Mouse (Mus musculus) small intestine, adult 2 months (tissue): ENCODE measurements at regions not wholly inside any gene's neighbourhood (a gene's known extent, or its start where the extent isn't known, plus 50 kb on each side); places are given as distances from the start of the nearest gene placed in this dataset.

Source experiments
- H3K27ac ChIP-seq: fragments of 200-500 bp; 2 replicates; pipeline ENCODE4 v1.5.1; 2012; ENCODE audit warnings: low read depth, low read length, control low read depth, inconsistent platforms; ENCODE audit not compliant: insufficient read depth
- H3K27me3 ChIP-seq: fragments of 200-500 bp; 2 replicates; pipeline ENCODE4 v1.6.1; 2012; ENCODE audit warnings: mild to moderate bottlenecking, moderate library complexity, low read length, inconsistent platforms; ENCODE audit not compliant: control insufficient read depth, insufficient read depth
- H3K36me3 ChIP-seq: fragments of 200-500 bp; 2 replicates; pipeline ENCODE4 v1.6.1; 2012; ENCODE audit warnings: mild to moderate bottlenecking, low read length, control low read depth, inconsistent platforms; ENCODE audit not compliant: control insufficient read depth, insufficient read depth
- H3K4me1 ChIP-seq: fragments of 200-500 bp; 2 replicates; pipeline ENCODE4 v1.6.1; 2012; ENCODE audit warnings: low read length, inconsistent platforms, mixed read lengths; ENCODE audit not compliant: control insufficient read depth, insufficient read depth, insufficient read length
- H3K4me3 ChIP-seq: fragments of 200-500 bp; 2 replicates; pipeline ENCODE4 v1.5.1; 2012; ENCODE audit warnings: low read depth, mild to moderate bottlenecking, control low read depth, inconsistent platforms, low read length, moderate library complexity
- CTCF ChIP-seq: fragments of 200-500 bp; IDR thresholded peaks from 2 replicates; pipeline ENCODE4 v1.5.1; 2012; ENCODE audit warnings: low read depth, mild to moderate bottlenecking, control low read depth, inconsistent platforms, low read length, moderate library complexity, mixed read lengths; ENCODE audit not compliant: insufficient replicate concordance, insufficient read length; ENCODE audit errors: extremely low read depth
- POLR2A ChIP-seq: fragments of 200-500 bp; IDR thresholded peaks from 2 replicates; pipeline ENCODE4 v1.6.1; 2012; ENCODE audit warnings: low read depth, mild to moderate bottlenecking, control low read depth, inconsistent platforms, low read length, moderate library complexity
- WGBS: fragments of 180-500 bp; shearing (Covaris S2); methylation state at CpG from one replicate; pipeline ENCODE4 v1.1.7; 2018; 5-methylcytosine and 5-hydroxymethylcytosine counted together

DNA sequence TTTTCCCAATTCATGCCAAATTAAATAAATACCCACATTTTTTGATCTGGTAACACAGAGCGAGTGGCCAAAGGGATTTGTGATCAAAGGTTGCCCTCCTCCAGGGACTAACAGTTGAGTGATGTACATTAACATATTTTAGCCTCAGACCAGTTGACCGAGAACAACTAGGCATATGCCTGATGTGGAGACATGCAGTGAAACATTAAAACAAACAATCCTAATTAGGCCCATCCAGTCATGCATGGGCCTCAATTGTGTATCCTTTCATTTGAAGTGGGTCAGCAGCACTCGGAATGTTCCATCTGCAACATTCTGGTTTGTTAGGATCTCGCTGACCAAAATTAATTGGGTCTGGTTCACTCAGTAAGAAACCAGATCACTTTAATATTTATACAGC is 199.4 kb upstream of the Pik3r1 start:
- TF ChIP-seq CTCF (no peak), POLR2A (no peak)
- H3K27me3 ChIP-seq, result no peaks in the 10 kb centered on the region
- H3K27ac ChIP-seq, result no peak overlapping the region
- H3K4me3 ChIP-seq, result no peak overlapping the region
- H3K4me1 ChIP-seq, result no peaks in the 10 kb centered on the region
- WGBS, result 81% methylated on average over 4 of the region's 4 CpGs
- no peaks in the 10 kb centered on the region for H3K36me3 ChIP-seq

DNA sequence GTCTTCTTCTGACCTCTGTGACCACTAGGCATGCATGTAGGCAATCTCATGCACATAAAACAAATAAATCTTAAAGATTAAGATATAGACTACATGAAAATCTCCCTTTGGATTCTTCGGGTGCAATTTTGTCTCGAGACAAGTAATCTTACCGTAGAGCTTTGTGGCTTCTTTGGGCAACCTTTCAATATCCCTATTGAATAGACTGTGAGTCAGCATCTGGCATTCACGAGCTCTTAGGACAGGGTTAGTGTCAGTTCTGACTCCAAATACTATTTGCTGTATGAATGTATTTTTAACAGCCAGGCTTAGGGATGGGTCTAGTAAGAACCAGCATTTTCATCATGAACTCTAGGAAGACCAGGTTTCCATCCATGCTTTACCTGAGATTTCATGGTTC is 208.7 kb upstream of the Pik3r1 start:
- Histone ChIP-seq H3K4me1 (peaks cover 4% of the 10 kb centered on the region; the same call in 1 of the 2 replicates), H3K36me3 (no peaks in the 10 kb centered on the region), H3K27ac (no peak overlapping the region), H3K4me3 (no peak overlapping the region), H3K27me3 (no peaks in the 10 kb centered on the region)
- no peak for TF ChIP-seq POLR2A
- no peak for TF ChIP-seq CTCF
- 88% methylated on average over 4 of the region's 4 CpGs for WGBS

DNA sequence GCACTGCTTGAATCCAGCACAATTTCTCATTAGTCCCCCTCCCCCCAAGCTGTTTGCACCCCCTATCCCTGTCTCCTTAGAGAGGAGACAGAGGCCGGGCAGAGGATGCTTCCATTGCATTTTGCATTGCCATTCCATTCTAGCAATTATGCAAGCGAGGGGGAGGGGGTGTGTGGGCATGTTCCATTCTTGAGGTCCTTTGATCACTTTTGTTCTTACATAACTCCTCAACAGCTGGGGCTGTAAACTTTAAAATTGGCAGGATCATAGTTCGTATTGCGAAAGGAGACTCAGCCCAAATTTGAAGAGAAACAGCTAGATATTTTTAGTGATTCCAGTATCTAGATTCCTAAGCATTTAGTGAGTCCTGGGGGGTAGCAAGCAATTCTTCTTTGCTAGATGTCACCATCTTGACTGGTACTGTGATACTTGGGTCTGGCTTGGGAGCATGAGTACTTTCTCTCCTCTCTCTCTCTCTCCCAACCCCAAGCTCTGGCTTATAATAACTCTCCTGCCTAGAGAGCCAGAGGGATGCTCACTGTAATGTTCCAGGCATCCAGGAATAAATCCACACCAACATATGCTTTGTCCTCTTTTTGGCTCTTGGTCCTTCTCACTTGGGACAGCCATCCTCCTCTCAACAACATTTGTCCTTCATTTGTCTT is 212.3 kb upstream of the Pik3r1 start:
- H3K4me1 ChIP-seq, result no peaks in the 10 kb centered on the region
- no peaks in the 10 kb centered on the region for H3K36me3 ChIP-seq
- TF ChIP-seq CTCF (no peak), POLR2A (no peak)
- no peaks in the 10 kb centered on the region for H3K27me3 ChIP-seq
- no peak overlapping the region for H3K4me3 ChIP-seq
- WGBS, result 55% methylated on average over 4 of the region's 4 CpGs
- peak overlapping the region; percentile 29; the same call in 1 of the 2 replicates for H3K27ac ChIP-seq

DNA sequence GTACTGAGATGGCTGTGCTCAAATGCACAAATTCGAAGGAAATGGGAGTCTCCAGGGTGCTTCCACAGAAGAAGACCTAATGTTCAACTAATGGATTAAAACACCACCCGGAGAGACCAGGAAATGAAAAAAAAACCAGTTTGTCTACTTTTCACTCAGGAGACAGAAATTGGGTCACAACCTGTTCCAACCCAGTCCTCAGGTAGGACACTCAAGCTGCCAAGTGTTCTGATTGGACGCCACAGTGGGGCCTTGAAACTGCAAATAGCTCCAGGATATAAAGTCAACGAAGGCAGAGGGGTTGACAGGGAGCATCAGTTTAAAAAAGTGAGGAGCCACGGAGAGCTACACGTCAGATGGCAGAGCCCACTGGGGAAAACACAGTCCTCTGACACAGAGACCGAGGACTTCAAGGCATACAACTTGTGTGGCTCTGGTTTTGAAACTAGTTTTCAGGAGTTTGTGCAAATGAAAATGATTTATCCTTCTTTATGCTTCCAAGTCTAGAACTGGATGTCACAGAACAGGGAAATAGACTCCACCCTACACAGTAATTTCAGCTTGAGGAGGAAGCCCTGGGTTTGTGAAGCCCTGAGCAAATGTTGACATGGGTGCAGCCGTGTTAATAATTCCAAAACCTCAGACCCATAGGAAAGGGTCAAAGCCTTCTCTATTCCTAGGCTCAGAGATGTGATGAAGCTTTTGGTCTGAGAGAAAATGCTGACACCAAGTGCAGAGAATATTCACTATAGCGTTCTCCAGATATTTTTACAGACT is 220.8 kb upstream of the Pik3r1 start:
- Histone ChIP-seq H3K27ac (no peak overlapping the region), H3K27me3 (no peaks in the 10 kb centered on the region), H3K36me3 (no peaks in the 10 kb centered on the region), H3K4me1 (peaks cover 10% of the 10 kb centered on the region; the same call in 1 of the 2 replicates), H3K4me3 (no peak overlapping the region)
- WGBS, result 41% methylated on average over 9 of the region's 9 CpGs
- TF ChIP-seq CTCF (no peak), POLR2A (no peak)

DNA sequence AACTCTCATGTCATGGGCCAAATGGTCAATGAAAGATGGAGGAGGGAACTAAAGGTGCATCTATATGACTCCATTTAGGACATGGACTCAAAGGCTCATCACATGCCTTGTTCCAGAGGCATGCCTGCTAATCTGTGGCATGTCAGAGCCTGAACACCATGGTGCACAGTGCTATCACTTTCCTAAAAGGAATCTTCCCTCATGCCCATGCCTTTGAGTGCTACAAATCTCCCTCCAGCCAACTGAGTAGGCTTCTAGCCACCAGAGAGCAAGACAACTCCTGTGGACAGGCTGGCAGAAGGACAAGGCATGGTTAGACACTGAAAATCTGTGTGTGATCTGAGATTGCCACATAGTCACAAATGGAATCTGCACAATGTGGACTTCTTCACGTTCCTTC is 223.7 kb upstream of the Pik3r1 start:
- Histone ChIP-seq H3K4me1 (peaks cover 16% of the 10 kb centered on the region; the same call in 1 of the 2 replicates), H3K36me3 (no peaks in the 10 kb centered on the region), H3K4me3 (no peak overlapping the region), H3K27me3 (no peaks in the 10 kb centered on the region), H3K27ac (no peak overlapping the region)
- TF ChIP-seq CTCF (no peak), POLR2A (no peak)
- WGBS, result 64% methylated on average over 1 of the region's 1 CpGs

DNA sequence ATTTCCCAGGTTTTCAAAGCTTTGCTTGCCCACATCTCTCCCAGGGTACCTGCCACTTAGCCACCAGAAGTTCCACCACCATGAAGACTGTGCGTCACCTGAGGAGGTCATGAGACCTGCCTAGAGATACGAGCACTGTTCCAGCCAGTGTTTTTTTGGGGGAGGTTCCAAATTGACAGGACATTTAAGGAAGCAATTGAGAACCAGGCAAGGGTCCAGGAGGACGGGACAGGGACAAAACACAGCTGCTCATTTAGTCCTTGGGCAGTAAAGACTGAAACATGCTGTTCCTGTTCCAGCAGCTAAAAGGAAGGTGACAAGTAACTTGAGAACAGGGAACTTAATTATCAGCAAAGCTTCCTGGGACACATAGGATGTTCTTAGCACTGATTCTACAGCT is 226.8 kb upstream of the Pik3r1 start:
- whole genome bisulfite sequencing, result 31% methylated on average over 3 of the region's 3 CpGs
- Histone ChIP-seq H3K27ac (no peak overlapping the region), H3K27me3 (no peaks in the 10 kb centered on the region), H3K4me3 (no peak overlapping the region), H3K4me1 (peaks cover 7% of the 10 kb centered on the region; the same call in 1 of the 2 replicates), H3K36me3 (no peaks in the 10 kb centered on the region)
- TF ChIP-seq CTCF (no peak), POLR2A (no peak)

DNA sequence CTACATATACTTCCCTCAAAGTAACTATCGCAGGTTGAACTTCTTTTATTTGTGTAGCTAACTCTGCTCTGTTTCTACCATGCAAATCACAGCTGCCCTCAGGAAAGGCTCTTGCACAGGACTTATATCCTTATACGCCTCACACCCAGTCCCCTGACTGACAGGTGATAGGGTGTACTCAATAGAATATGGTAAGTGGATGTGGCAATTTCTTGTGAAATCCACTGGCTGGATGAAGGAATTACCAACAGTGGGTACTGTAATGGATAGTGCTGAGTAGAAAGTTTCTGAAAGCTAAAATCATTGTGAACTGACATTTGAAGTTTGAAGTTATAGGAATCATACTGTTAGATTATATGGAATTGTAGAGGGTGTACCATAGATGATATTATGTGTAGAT is 227.5 kb upstream of the Pik3r1 start:
- Histone ChIP-seq H3K36me3 (no peaks in the 10 kb centered on the region), H3K27me3 (no peaks in the 10 kb centered on the region), H3K4me3 (no peak overlapping the region), H3K27ac (no peak overlapping the region), H3K4me1 (peaks cover 7% of the 10 kb centered on the region; the same call in 1 of the 2 replicates)
- TF ChIP-seq CTCF (no peak), POLR2A (no peak)
- 55% methylated on average over 2 of the region's 2 CpGs for WGBS
